31 mouse cellular contexts compared by ENCODE assay signal in genomic region chr9:115844340-115844739, GRCm38 (mm10).
A peak's percentile ranks its signal among the peaks of the same experiment; 100 is the strongest.
DNase-seq lines count a peak whose midpoint lies in the region; ATAC-seq and TF ChIP-seq lines count a peak whose summit lies in the region.
"Had no signal": no experiment of that assay in that cellular context is flagged by ENCODE, and none has a peak within 500 bp of the region (broad histone marks: within the 10 kb centered on the region; RNA-seq: fewer than 3 reads in every experiment).

No protein-coding gene starts in this region.

- H3K27me3 ChIP-seq in heart, embryonic 10.5 days (ENCODE audit: insufficient read depth, poor library complexity, severe bottlenecking), result no peaks in the 10 kb centered on the region
- no peaks in the 10 kb centered on the region for H3K27me3 ChIP-seq in midbrain, postnatal 0 days (ENCODE audit: insufficient read depth, low read length)
- H3K27me3 ChIP-seq in midbrain, embryonic 11.5 days (ENCODE audit: control insufficient read depth, insufficient read depth, low read length), result no peaks in the 10 kb centered on the region
- H3K27me3 ChIP-seq in myocyte (ENCODE audit: control insufficient read depth, insufficient read depth, insufficient read length), result no peaks in the 10 kb centered on the region
- H3K27me3 ChIP-seq: CH12.LX; embryonic facial prominence, embryonic 15.5 days; heart, embryonic 13.5 days; liver, embryonic 13.5 days; midbrain, embryonic 15.5 days; neural tube, embryonic 12.5 days had no signal

- H3K4me1 ChIP-seq in heart, embryonic 10.5 days, result peaks cover 21% of the 10 kb centered on the region
- H3K4me1 ChIP-seq in midbrain, postnatal 0 days (ENCODE audit: insufficient read depth, low read length), result no peaks in the 10 kb centered on the region
- no peaks in the 10 kb centered on the region for H3K4me1 ChIP-seq in midbrain, embryonic 11.5 days (ENCODE audit: control insufficient read depth, insufficient read depth, low read length)
- H3K4me1 ChIP-seq: embryonic facial prominence, embryonic 15.5 days; liver, embryonic 13.5 days had no signal

- H3K4me3 ChIP-seq in heart, embryonic 10.5 days, result no peak overlapping the region
- no peak overlapping the region for H3K4me3 ChIP-seq in midbrain, postnatal 0 days (ENCODE audit: low read depth, low read length)
- H3K4me3 ChIP-seq in midbrain, embryonic 11.5 days (ENCODE audit: low read depth, low read length), result no peak overlapping the region
- H3K4me3 ChIP-seq in myocyte, result no peak overlapping the region
- H3K4me3 ChIP-seq: embryonic facial prominence, embryonic 10.5 days; embryonic facial prominence, embryonic 15.5 days; heart, embryonic 13.5 days; hindbrain, embryonic 10.5 days; left cerebral cortex, adult 2 months; liver, embryonic 13.5 days; midbrain, embryonic 15.5 days; neural tube, embryonic 12.5 days had no signal

- no peak overlapping the region for H3K9ac ChIP-seq in midbrain, postnatal 0 days (replicated peaks; ENCODE audit: low read length, poor library complexity, severe bottlenecking)
- no peak overlapping the region for H3K9ac ChIP-seq in midbrain, embryonic 11.5 days (ENCODE audit: low read length)
- H3K9ac ChIP-seq: embryonic facial prominence, embryonic 15.5 days; heart, embryonic 13.5 days; liver, embryonic 13.5 days; midbrain, embryonic 15.5 days; neural tube, embryonic 12.5 days had no signal

- TF ChIP-seq POLR2A in myocyte (IDR thresholded peaks at IDR 0.05; ENCODE audit: insufficient read length, low read depth), result no peak

- WGBS in heart, embryonic 10.5 days, result 63% methylated on average over 4 of the region's 4 CpGs
- 76% methylated on average over 4 of the region's 4 CpGs for WGBS in midbrain, postnatal 0 days
- 68% methylated on average over 4 of the region's 4 CpGs for WGBS in midbrain, embryonic 11.5 days

- TF ChIP-seq CTCF in midbrain, postnatal 0 days (IDR thresholded peaks at IDR 0.05), result no peak

- H3K79me2 ChIP-seq in myocyte (ENCODE audit: control insufficient read depth, insufficient read depth), result no peaks in the 10 kb centered on the region

- DNase-seq in heart, embryonic 10.5 days (ENCODE audit: low spot score), result peak; percentile 11
- DNase-seq in heart, postnatal 25 days (ENCODE audit: low spot score), result no peak
- peak; percentile 32 for DNase-seq in midbrain, postnatal 0 days (ENCODE audit: low spot score)
- no peak for DNase-seq in midbrain, embryonic 11.5 days (ENCODE audit: low spot score, missing footprints)
- DNase-seq in adrenal gland, postnatal 10 days, result no peak
- DNase-seq: adrenal gland, adult 2 months; cerebellum, adult 11-12 months; gastrocnemius, postnatal 25 days; heart, adult 18-20 months; heart, postnatal 10 days; kidney, adult 9 months; kidney, postnatal 14 days; layer of hippocampus, adult 9-11 months; liver, embryonic 13.5 days; lung, adult 2 months; lung, postnatal 10 days; right cerebral cortex, postnatal 14 days had no signal

- H3K27ac ChIP-seq in heart, embryonic 10.5 days, result no peak overlapping the region
- H3K27ac ChIP-seq in midbrain, postnatal 0 days (ENCODE audit: low read depth, low read length), result no peak overlapping the region
- no peak overlapping the region for H3K27ac ChIP-seq in midbrain, embryonic 11.5 days (ENCODE audit: low read depth, low read length)
- H3K27ac ChIP-seq: embryonic facial prominence, embryonic 10.5 days; embryonic facial prominence, embryonic 15.5 days; heart, embryonic 13.5 days; hindbrain, embryonic 10.5 days; hindbrain, postnatal 0 days; left cerebral cortex, adult 2 months; liver, embryonic 13.5 days; macrophage; midbrain, embryonic 15.5 days; neural tube, embryonic 12.5 days had no signal

- H3K4me2 ChIP-seq in midbrain, postnatal 0 days (ENCODE audit: low read depth, low read length, poor library complexity, severe bottlenecking), result no peak overlapping the region
- no peak overlapping the region for H3K4me2 ChIP-seq in midbrain, embryonic 11.5 days
- H3K4me2 ChIP-seq in myocyte (ENCODE audit: low read depth), result no peak overlapping the region
- H3K4me2 ChIP-seq: embryonic facial prominence, embryonic 15.5 days; heart, embryonic 13.5 days; liver, embryonic 13.5 days; midbrain, embryonic 15.5 days; neural tube, embryonic 12.5 days had no signal

- no peak for ATAC-seq in midbrain, postnatal 0 days (ENCODE audit: low FRiP score)
- no peak for ATAC-seq in midbrain, embryonic 11.5 days (ENCODE audit: low FRiP score)
- ATAC-seq: activated CD4-positive, CD25-positive, alpha-beta regulatory T cell, adult 4 months; forebrain, embryonic 14.5 days; hindbrain, postnatal 0 days; intestine, embryonic 16.5 days; midbrain, embryonic 15.5 days had no signal

- H3ac ChIP-seq in myocyte (ENCODE audit: control insufficient read depth, insufficient read length), result no peak overlapping the region

- intact Hi-C loops in heart, postnatal 25 days (cut with DNase I), result no loop called here

- H3K9me3 ChIP-seq in heart, embryonic 10.5 days, result no peaks in the 10 kb centered on the region
- no peaks in the 10 kb centered on the region for H3K9me3 ChIP-seq in midbrain, postnatal 0 days (ENCODE audit: low read length)
- H3K9me3 ChIP-seq in midbrain, embryonic 11.5 days (ENCODE audit: control insufficient read depth, low read length), result no peaks in the 10 kb centered on the region
- H3K9me3 ChIP-seq: embryonic facial prominence, embryonic 10.5 days; embryonic facial prominence, embryonic 15.5 days; heart, embryonic 13.5 days; hindbrain, embryonic 10.5 days; liver, embryonic 13.5 days; midbrain, embryonic 15.5 days; neural tube, embryonic 12.5 days had no signal

- H3K36me3 ChIP-seq in heart, embryonic 10.5 days, result no peaks in the 10 kb centered on the region
- no peaks in the 10 kb centered on the region for H3K36me3 ChIP-seq in midbrain, postnatal 0 days (ENCODE audit: insufficient read depth, low read length)
- H3K36me3 ChIP-seq in midbrain, embryonic 11.5 days (ENCODE audit: control insufficient read depth, insufficient read depth, low read length), result no peaks in the 10 kb centered on the region
- no peaks in the 10 kb centered on the region for H3K36me3 ChIP-seq in myocyte (ENCODE audit: control insufficient read depth, insufficient read depth)
- H3K36me3 ChIP-seq: embryonic facial prominence, embryonic 10.5 days; embryonic facial prominence, embryonic 15.5 days; heart, embryonic 13.5 days; hindbrain, embryonic 10.5 days; liver, embryonic 13.5 days; midbrain, embryonic 15.5 days; neural tube, embryonic 12.5 days had no signal

TF ChIP-seq in myocyte, 11 proteins besides CTCF, POLR2A, EP300 and RAD21:
- TF ChIP-seq CEBPB (IDR thresholded peaks at IDR 0.05; ENCODE audit: insufficient read depth, poor library complexity, severe bottlenecking) (no peak), MYOG (IDR thresholded peaks at IDR 0.05; ENCODE audit: control insufficient read depth in 1 of 3, insufficient read depth in 1 of 3, insufficient read length in 2 of 3, low read depth in 2 of 3) (peak in 1 of 3 experiments; percentile 59), MYOD1 (IDR thresholded peaks at IDR 0.05; ENCODE audit: control insufficient read depth in 1 of 3, insufficient read length in 2 of 3, low read depth in 2 of 3) (peak in 2 of 3 experiments; percentile 13 to 56), TCF3 (IDR thresholded peaks at IDR 0.05; ENCODE audit: insufficient read length, low read depth) (no peak), POLR2AphosphoS2 (IDR thresholded peaks at IDR 0.05; ENCODE audit: insufficient read length, low read depth) (no peak), TCF12 (IDR thresholded peaks at IDR 0.05; ENCODE audit: insufficient read depth, poor library complexity, severe bottlenecking) (no peak), USF1 (IDR thresholded peaks at IDR 0.05; ENCODE audit: low read depth) (no peak), MAX (IDR thresholded peaks at IDR 0.05; ENCODE audit: low read depth) (no peak), SRF (IDR thresholded peaks at IDR 0.05; ENCODE audit: control insufficient read depth, insufficient read length, low read depth) (no peak), REST (IDR thresholded peaks at IDR 0.05; ENCODE audit: insufficient read depth, insufficient read length) (no peak)

Comparison
In these comparisons a context has a peak if more than half of its experiments do, and no peak if none do; other contexts are left out.
1. DNase-seq: peak in heart, embryonic 10.5 days (single experiment) and midbrain, postnatal 0 days (single experiment); none in heart, postnatal 25 days (single experiment), midbrain, embryonic 11.5 days (single experiment) and adrenal gland, postnatal 10 days (single experiment).